Mouse (Mus musculus) G1E (cell line): ENCODE measurements around the gene Psmb7.

ENCODE experiments used
- CTCF ChIP-seq: IDR thresholded peaks from 2 replicates; pipeline ENCODE4 v1.5.1; 2012; ENCODE audit warnings: low read depth, low read length, inconsistent platforms, mixed read lengths
- GATA1 ChIP-seq: IDR thresholded peaks from 2 replicates; pipeline ENCODE4 v1.6.1; 2012; ENCODE audit warnings: borderline replicate concordance, low read length, inconsistent platforms, mixed read lengths
- GATA2 ChIP-seq: IDR thresholded peaks from 2 replicates; pipeline ENCODE4 v1.6.1; 2012; ENCODE audit warnings: low read depth, low read length, inconsistent platforms, borderline replicate concordance
- TAL1 ChIP-seq: conservative IDR thresholded peaks from 2 replicates; pipeline ENCODE4 v1.6.1; 2012; ENCODE audit warnings: low read depth, low read length, inconsistent platforms, mixed read lengths

- TF ChIP-seq CTCF (no peak), GATA1 (no peak), GATA2 (no peak), TAL1 (no peak)
Observed at GRCm38 (mm10) chr2:38628801-38629200, 15.1 kb downstream of the Psmb7 start.
